Mouse (Mus musculus) heart, postnatal 10 days (tissue): ENCODE results near the gene Arvcf. TPM values are rescaled to one million over a fixed set of nuclear protein-coding genes. Genes with fewer than 3 reads are reported as not detected.
A peak's percentile ranks its signal among the peaks of the same experiment; 100 is the strongest.

Experiments used
- DNase-seq, 2 experiments: peaks; one replicate each; pipeline ENCODE4 v3.0.0; 2021
- intact Hi-C: fragments of 180-260 bp; cut with DNase I; formaldehyde crosslinking; loops from one replicate; pipeline ENCODE4 v1.15.1; 2025
- total RNA-seq, 2 experiments: library from RNA; stranded (reverse); gene quantifications; 2 replicates each; pipeline ENCODE4 v1.2.3; 2021

Gene Arvcf
- total RNA-seq, 2 experiments from 2014 or later = 25.0 to 33.6 TPM

DNA sequence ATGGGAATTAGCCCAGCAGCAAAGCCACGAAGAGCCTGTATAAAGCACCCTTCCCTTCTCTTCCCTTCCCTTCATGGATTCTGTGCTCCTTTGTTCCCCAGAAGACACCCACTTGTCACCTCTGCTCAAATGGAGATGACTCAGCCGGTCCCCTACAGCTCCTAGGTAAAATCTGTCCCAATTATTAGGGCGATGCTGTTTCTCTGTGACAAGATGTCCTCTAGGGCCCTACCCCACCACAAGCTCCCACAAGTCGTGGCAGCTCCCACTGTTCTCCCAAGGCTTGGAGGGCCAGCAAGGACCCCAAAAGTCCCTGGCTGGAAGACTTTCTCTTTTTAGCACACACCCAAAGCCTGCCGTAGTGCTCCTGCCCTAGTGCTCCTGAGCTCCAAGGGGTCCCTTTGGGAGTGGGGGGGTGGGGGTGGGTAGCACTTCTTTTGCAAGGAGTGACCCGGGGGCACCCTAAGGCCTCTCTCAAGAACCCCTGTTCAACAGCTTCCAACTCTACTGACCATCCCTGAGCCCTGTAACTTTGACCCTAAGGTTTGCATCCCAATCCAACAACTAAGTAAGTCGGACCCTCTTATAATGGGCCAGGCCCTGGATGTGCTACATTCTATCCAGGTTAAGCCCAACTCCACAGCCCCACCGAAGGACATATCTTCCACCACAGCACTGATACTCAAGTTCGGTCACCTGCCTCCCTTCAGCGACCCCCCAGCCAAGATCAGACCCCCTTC, 77.7 kb downstream of the Arvcf start:
- peak in 1 of 2 experiments; percentile 28 for DNase-seq
- intact Hi-C loops = loop anchor here (5.0 kb wide), 1 partner anchor 78 kb away; the partner anchor contains the start of genes Arvcf and Tango2

DNA sequence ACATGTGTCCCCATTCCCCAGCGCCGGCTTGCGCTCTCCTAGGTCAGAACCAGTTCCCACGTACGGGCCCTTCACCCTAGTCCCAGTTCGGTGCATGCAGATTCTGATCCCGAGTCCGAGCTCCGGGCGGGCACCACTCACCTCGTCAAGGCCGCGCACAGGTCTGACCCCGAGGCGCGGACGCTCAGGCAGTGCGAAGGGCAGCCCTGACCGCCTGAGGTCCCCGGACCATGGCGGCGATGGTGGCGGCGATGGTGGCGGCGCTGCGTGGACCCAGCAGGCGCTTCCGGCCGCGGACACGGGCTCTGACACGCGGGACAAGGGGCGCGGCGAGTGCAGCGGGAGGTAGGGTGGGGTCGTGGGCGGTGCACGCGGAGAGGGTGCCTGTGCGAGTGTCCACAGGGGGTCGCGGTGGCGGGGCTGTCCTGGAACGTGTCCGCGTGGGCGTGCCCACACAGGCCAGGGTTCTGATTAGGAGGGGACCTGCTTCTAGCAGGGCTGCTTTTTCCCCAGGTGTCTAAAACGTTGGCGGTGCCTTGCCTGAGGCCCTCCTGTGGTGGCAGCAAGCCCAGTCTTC, 78.3 kb downstream of the Arvcf start, which contains the start of gene Txnrd2:
Gene Txnrd2, plus strand, starts transcription at position 170 of the 577 bp plus-strand sequence.
- DNase-seq = peak; percentile 86 to 88
- intact Hi-C loops = loop anchor here (5.0 kb wide), 1 partner anchor 79 kb away; the partner anchor contains the start of genes Arvcf and Tango2

DNA sequence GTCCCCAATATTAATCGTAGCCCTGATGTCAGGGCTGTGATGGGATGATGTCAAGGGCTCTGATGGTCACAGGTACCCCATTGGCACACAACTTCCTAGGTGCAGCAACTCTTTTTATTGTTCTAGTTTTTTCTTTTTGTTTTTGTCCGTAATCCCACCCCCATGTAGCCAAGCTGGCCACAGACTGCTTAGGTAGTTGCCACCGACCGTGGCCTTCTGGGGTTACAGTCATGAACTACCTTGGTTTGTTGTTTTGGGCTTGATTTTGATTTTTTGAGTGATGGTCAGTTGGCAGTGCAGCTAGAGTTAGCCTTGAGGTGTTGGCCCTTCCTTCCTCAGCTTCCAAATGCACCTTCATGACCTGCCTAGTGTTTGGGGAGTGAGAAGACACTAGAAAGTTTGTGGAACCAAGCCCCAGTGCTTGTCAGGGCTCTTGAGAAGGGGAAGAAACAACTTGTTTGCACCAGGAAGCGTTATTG, 78.9 kb downstream of the Arvcf start, which contains the start of gene Comt:
Gene Comt, minus strand, starts transcription at position 51 of the 479 bp plus-strand sequence.
- no peak for DNase-seq
- intact Hi-C loops = loop anchor here (5.0 kb wide), 1 partner anchor 80 kb away; the partner anchor contains the start of genes Arvcf and Tango2

DNA sequence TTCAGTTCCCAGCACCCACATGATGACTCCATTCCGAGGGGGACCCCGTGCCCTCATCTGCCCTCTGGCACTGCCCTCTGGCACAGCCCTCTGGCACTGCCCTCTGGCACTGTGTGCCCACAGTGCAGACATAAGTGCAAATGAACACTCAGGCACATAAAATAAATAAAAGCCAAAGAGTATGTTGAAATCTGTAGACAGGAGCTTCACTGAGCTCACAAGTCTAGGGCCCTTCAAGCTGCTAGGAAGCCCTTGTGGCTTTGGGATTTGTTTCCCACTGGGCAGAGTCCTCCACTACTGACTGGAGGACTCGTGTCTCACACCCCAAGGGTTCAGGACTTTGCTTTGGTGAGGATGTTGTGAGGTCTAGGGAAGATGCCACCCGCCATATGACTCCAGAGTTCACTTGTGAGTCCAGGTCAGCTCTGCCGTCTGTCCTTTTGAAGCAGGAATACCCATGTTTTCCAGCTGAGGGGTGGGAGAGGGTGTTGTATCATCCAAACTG, 80.1 kb downstream of the Arvcf start:
- no peak for DNase-seq
- intact Hi-C loops = loop anchor here (5.0 kb wide), 1 partner anchor 81 kb away; the partner anchor contains the start of genes Arvcf and Tango2

DNA sequence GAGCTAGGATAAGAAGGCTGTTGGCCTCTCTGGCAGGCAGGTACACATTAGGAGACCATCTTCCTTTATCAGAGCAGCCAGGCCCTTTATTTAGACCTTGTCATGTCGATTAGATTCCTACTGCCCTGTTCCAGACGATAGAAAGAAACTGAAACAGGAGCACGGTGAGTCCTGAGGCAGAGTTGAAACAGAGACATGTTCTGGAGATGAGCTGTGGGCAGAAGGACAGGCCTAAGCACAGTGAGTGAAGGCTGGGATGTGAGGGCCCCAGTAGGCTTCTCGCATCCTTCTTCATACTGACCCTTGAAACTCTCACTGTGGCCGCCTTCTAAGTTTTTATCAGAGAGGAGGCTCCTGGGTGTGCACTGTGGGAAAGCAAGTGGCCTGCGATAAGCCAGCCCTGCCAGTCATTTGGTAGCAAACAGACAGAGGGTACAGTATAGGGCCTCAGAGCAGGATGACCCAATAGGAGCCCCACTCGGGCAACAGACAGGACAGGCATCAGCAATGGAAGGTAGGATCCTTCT, 80.6 kb downstream of the Arvcf start:
- intact Hi-C loops = loop anchor here (5.0 kb wide), 1 partner anchor 81 kb away; the partner anchor contains the start of genes Arvcf and Tango2
- DNase-seq = no peak

DNA sequence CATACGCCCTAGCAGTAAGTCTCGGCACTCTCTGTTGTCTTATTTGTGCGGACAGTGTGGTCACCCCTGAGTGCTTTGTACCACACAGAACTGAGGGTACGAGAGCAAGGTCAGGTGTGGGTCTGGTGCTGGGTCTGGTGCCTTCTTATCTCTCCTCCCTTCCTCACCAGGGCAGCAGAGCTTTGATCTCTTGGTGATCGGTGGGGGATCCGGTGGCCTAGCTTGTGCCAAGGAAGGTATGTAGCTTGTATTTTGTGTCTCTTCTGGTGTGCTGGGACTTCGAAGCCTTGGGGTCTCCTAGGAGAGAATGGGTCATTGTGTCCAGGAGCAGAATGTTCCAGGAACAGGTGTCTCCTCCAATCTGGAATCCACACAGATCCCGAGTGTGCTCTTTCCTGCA, 81.7 kb downstream of the Arvcf start:
- DNase-seq = no peak
- intact Hi-C loops = loop anchor here (5.0 kb wide), 1 partner anchor 82 kb away; the partner anchor contains the start of genes Arvcf and Tango2

DNA sequence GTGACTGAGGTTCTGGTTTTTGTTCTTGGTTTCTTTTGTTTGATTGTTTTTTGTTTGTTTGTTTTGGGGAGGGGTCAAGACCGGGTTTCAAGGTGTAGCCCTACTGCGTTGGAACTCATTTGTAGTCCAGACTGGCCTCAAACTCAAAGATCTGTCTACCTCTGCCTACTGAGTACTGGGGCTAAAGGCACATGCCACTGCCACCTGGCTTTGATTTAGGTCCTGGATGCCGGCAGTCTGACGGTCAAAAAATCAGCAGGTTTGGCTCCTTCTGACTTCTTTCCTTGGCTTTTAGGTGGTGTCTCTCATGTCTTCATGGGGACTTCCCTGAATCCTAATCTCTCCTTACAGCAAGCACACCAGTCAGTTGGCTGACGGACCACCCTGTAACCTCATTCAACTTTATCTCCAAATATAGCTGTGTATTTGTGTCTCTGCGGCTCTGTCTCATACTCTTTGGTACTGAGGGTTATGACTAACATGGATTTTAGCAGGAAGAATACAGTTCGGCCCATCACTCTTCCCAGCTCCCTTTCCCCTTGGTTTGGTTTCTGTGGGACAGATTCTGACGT, 82.7 kb downstream of the Arvcf start:
- no peak for DNase-seq
- intact Hi-C loops = no loop called here

DNA sequence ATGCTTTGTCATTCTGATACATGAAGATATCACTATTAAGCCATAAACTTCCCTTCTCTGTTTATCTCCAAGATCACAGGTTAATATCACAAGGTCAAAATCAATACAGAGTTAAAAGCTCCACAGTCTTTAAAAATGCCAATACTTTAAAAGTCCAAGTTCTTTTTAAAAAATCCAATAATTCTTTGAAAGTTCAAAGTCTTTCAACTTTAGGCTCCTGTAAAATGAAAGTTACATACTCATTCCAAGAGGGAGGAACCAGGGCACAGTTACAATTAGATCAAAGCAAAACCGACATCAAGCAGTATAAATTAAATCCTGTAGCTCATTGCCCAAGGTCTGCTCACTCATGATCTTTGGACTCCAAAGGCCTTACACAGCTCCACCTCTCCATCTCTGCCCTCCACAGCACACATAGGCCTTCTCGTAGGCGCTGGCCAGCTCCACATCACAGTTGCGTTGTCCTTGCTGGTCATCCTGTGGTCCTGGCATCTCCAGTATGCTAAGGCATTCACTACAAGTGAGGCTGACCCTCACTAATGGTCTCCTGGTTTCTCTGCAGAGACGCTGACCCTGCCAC, 85.4 kb downstream of the Arvcf start:
- no peak for DNase-seq
- intact Hi-C loops = no loop called here

DNA sequence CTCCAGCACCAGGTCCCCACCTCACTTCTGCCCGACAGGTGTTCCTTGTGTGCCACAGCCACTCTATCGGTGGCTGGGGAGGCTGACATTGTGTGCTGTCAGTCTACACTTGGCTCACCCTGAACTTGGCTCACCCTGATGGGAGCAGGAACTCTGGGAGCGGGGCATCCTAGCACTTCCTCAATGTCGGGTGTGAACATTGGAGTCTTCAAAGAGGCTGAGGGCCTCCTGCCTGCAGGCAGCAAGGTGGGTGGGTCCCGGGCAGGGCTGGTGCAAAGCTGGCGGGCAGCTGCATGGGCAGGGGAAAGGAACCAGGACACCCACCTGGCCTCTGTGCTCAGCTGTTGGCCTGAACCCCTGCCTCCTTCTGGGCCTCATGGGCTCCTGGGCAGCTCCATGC, 88.1 kb downstream of the Arvcf start:
- intact Hi-C loops = no loop called here
- DNase-seq = no peak

DNA sequence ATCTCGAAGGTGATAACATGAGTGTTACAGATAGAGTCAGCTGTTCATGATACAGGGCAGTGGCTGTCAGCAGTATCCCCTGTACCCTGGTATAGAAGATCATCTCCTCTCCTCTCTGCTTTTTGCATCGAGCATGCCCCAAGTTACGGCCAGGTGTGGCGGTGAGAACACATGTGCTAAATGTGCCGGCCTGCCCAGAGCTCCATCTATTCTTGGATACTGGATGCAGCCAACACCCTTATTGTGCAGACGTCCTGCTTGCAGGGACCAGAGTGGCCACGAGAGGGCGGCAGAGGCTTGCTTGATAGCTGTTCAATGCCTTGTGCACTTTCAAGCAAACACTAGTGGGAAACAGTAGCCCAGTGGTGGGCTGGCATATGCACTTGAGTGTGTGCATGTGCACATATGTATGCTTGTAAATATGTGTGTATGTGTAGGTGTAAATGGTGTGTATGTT, 95.4 kb downstream of the Arvcf start:
- DNase-seq = peak; percentile 96 to 99
- intact Hi-C loops = loop anchor here (1.0 to 10.0 kb wide), 4 partner anchors 55 to 351 kb away; partner anchors contain the start of genes Gnb1l and Rtl10

DNA sequence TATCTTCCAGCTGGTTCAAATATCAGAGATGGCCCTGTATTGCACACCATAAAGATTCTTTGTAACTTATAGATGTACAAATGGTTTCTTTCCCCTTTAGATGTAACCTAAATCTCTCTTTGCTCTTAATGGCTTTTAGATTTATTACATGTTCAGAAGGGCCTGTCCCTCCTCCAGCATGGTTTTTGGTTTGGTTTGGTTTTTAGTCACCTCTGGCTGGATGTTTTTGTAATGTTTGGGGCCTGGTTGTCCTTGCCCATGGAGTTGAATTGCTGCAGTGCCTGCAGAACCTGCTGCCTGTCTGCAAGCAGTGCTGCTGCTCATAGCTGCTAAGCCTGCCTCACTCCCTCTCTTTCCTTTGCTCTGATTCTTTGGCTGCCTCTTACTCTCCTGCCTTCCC, 99.3 kb downstream of the Arvcf start:
- DNase-seq = no peak
- intact Hi-C loops = loop anchor here (10.0 kb wide), 1 partner anchor 348 kb away; no protein-coding TSS in a partner anchor

DNA sequence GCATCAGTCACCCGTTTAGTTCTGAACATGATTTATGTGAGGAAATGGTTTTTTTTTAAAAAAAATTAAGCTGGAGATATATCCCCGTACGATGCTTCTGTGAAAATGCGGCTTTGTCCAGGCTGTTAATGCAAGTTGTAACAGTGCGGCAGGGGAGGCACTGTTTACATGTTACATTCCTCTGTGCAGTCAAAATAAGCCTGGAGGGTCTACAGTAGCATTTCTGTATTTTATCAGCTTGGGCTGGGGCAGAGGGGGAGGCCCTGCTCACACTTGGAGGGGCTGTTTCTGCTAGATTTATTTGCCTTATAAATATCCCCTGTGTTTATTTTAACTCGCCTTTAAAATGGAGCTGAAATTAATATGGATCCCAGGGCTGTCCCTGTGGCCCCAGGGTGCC, 100.1 kb downstream of the Arvcf start:
- intact Hi-C loops = loop anchor here (10.0 kb wide), 1 partner anchor 347 kb away; no protein-coding TSS in a partner anchor
- no peak for DNase-seq

DNA sequence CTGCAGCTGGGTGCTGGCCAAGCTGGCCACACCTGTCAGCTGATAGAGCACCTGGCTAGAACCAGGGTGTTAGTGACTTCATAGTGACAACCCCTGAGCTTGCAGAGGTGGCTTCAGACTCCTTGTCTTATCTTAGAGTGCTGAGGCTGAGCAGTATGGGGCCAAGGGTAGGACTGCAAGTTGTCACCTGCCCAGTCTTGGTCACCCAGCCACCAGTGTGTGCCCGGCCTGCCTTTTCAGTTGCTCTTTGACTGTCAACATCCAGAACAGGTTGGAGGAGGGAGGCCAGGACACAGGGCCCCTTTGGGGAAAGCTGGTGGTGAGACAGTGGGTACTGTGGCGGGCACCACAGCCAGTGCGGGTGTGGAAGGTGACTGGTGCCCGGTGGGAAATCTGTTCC, 101.0 kb downstream of the Arvcf start:
- no peak for DNase-seq
- intact Hi-C loops = loop anchor here (10.0 kb wide), 1 partner anchor 346 kb away; no protein-coding TSS in a partner anchor

DNA sequence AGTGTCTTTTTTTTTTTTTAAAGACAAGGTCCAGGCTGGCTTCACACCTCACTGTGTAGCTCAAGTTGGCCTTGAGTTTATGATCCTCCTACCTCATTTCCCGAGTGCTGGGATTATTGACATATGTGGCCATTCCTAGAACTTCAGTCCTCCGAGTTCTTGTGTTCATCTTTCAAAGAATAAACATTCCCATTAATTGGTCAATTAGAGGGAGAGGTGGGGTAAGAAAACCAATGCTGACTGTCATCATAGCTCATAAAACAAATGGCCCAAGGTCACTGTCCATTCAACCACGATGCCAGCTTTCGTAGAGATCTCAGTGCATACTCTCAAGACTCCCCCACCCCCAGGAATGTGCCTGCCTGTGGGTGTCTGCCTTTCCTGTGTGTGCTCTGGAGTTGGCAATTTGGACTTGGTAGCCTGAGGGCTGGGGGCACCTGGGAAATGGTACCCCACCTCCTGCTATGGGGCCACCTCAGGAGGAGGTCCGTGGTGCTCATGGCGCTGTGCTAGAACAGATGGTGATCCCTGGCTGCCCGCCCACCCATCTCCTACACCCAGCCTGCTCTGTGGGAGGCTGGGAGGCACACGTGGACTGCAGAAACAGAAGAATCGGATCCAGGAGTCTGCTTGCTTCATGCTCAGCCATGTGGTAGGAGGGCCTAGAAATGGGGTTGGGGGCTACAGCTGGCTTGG, 103.7 kb downstream of the Arvcf start:
- no peak for DNase-seq
- intact Hi-C loops = no loop called here

DNA sequence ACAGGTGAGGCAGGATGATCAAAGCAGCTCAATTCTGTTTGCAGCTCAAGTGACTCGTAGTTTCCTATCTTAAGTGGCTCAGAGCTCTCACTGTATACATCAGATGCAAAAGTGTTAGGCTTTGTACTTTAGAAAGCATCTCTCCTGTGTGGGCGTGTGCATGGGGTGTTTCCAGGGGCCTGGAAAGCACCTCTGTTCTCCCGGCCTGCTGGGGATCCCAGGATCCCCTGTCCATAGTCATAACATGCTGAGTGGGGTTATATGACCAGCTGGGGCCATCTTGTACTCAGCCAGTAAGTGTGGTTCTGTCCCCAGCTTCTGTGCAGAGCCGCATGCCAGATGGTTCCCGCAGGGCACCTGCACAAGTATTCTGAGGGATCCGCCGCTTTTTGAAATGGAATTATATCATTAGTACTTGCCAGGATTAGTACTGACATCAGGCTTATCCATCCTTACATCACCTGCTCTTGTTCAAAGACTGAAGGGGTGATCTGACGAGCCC, 104.4 kb downstream of the Arvcf start:
- no peak for DNase-seq
- intact Hi-C loops = no loop called here

DNA sequence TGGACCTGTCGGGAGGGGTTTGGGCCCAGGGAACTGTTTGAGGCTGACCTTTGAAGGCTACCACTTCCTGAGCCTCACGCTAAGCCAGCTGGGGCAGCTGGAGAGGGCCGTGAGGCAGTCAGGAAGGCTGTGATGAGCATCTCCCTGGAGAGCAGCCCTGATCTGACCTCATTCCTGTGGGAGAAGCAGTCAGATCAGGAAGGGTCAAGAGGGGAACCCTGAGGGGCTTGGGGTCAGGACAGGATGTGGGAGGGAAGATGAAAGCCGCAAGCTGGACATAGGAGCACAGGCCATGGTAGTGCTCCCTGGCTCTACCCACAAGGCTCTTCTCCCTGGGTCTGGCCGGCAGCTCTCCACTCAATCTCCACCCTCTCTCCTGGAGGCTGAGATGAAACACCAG, 105.9 kb downstream of the Arvcf start:
- DNase-seq = peak in 1 of 2 experiments; percentile 18
- intact Hi-C loops = no loop called here

DNA sequence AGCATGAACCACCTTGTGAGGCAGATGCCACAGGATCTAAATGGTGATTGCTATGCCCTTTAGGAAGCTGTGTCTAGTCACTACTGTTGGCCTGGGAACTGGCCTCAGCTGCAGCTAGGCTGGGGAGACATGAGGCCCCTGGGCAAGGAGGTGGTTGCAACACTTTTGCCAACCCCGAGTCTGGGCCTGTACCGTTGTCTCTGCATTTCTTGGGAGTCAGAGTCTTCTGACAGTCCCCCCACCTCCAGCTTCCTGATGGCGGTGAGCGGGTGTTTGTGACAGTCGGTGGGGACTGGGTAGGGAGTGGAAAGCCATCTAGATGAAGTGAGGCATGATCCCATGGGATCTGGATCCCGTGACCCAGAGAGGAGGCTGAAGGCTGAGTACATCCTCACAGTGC, 107.4 kb downstream of the Arvcf start:
- intact Hi-C loops = no loop called here
- DNase-seq = no peak
